Mouse (Mus musculus) gastrocnemius, adult 8-10 months (tissue): Measurements from ENCODE around the gene Foxn3. TPM values are rescaled to one million over a fixed set of nuclear protein-coding genes. Genes with fewer than 3 reads are reported as not detected.

Experiments
- DNase-seq, 2 experiments: peaks; one replicate each; pipeline ENCODE4 v3.0.0; 2022; ENCODE audit warnings: low spot score in 2 of 2
- total RNA-seq, 4 experiments: library from RNA; stranded (reverse); gene quantifications; 2 replicates each; pipeline ENCODE4 v1.2.4; 2022

Gene Foxn3
- total RNA-seq, 4 experiments from 2014 or later = 171 to 255 (median 210) TPM

GRCm38 (mm10) chr12:99187671-99188070 is 375.7 kb downstream of the Foxn3 start:
- no peak for DNase-seq

- no peak for DNase-seq
Measured at GRCm38 (mm10) chr12:99186239-99186638, 377.1 kb downstream of the Foxn3 start.

- DNase-seq = no peak
Measured at GRCm38 (mm10) chr12:99183261-99183792, 380.1 kb downstream of the Foxn3 start.

- no peak for DNase-seq
Measured at GRCm38 (mm10) chr12:99182338-99182737, 381.0 kb downstream of the Foxn3 start.

- DNase-seq = no peak
Measured at GRCm38 (mm10) chr12:99180234-99180824, 383.1 kb downstream of the Foxn3 start.

- no peak for DNase-seq
Measured at GRCm38 (mm10) chr12:99174979-99175621, 388.3 kb downstream of the Foxn3 start.

GRCm38 (mm10) chr12:99172170-99172569 is 391.2 kb downstream of the Foxn3 start:
- no peak for DNase-seq

GRCm38 (mm10) chr12:99169925-99170324 is 393.5 kb downstream of the Foxn3 start:
- no peak for DNase-seq

GRCm38 (mm10) chr12:99166091-99166490 is 397.3 kb downstream of the Foxn3 start:
- no peak for DNase-seq

GRCm38 (mm10) chr12:99163342-99163682 is 400.1 kb downstream of the Foxn3 start:
- DNase-seq = no peak

- DNase-seq = no peak
Measured at GRCm38 (mm10) chr12:99162639-99163341, 400.6 kb downstream of the Foxn3 start.

GRCm38 (mm10) chr12:99162188-99162587 is 401.2 kb downstream of the Foxn3 start:
- no peak for DNase-seq

- DNase-seq = peak; percentile 25 to 51
Measured at GRCm38 (mm10) chr12:99160061-99160460, 403.3 kb downstream of the Foxn3 start.

- no peak for DNase-seq
Measured at GRCm38 (mm10) chr12:99155904-99156303, 407.5 kb downstream of the Foxn3 start.

- DNase-seq = no peak
Measured at GRCm38 (mm10) chr12:99154230-99154629, 409.2 kb downstream of the Foxn3 start.

- DNase-seq = no peak
Measured at GRCm38 (mm10) chr12:99153664-99154063, 409.7 kb downstream of the Foxn3 start.

- DNase-seq = peak; percentile 26 to 27
Measured at GRCm38 (mm10) chr12:99150126-99150525, 413.3 kb downstream of the Foxn3 start.

GRCm38 (mm10) chr12:99149193-99149592 is 414.2 kb downstream of the Foxn3 start:
- DNase-seq = no peak
